Mouse (Mus musculus) hindbrain, embryonic 16.5 days (tissue): ENCODE results near the gene Kif3b. TPM values are rescaled to one million over a fixed set of nuclear protein-coding genes. Genes with fewer than 3 reads are reported as not detected.

Source experiments
- ATAC-seq: fragments of 200-750 bp; cut with Nextera tagmentation; 2 replicates; pipeline ENCODE4 v1.8.0; 2017; ENCODE audit warnings: moderate TSS enrichment, moderate library complexity
- H3K27ac ChIP-seq: fragments of 300-500 bp; sonication (generic); 2 replicates; pipeline ENCODE4 v1.5.1; 2014; ENCODE audit warnings: low read depth, mild to moderate bottlenecking, control low read depth, low read length, moderate library complexity
- H3K27me3 ChIP-seq: fragments of 300-500 bp; sonication (generic); replicated peaks from 2 replicates; pipeline ENCODE4 v1.6.1; 2014; ENCODE audit warnings: low read length; ENCODE audit not compliant: control insufficient read depth, insufficient read depth
- H3K36me3 ChIP-seq: fragments of 300-500 bp; sonication (generic); 2 replicates; pipeline ENCODE4 v1.6.1; 2014; ENCODE audit warnings: mild to moderate bottlenecking, low read length, moderate library complexity, mixed read lengths; ENCODE audit not compliant: control insufficient read depth, insufficient read depth
- H3K4me1 ChIP-seq: fragments of 300-500 bp; sonication (generic); 2 replicates; pipeline ENCODE4 v1.6.1; 2014; ENCODE audit warnings: low read depth, low read length; ENCODE audit not compliant: control insufficient read depth, insufficient read depth
- H3K4me2 ChIP-seq: fragments of 300-500 bp; sonication (generic); 2 replicates; pipeline ENCODE4 v1.6.1; 2014; ENCODE audit warnings: mild to moderate bottlenecking, low read length, control low read depth, moderate library complexity
- H3K4me3 ChIP-seq: fragments of 300-500 bp; sonication (generic); 2 replicates; pipeline ENCODE4 v1.5.1; 2014; ENCODE audit warnings: mild to moderate bottlenecking, low read length, control low read depth, moderate library complexity
- H3K9ac ChIP-seq: fragments of 300-500 bp; sonication (generic); 2 replicates; pipeline ENCODE4 v1.6.1; 2014; ENCODE audit warnings: low read depth, mild to moderate bottlenecking, control low read depth, low read length, moderate library complexity
- H3K9me3 ChIP-seq: fragments of 300-500 bp; sonication (generic); 2 replicates; pipeline ENCODE4 v1.6.1; 2014; ENCODE audit warnings: mild to moderate bottlenecking, low read length, moderate library complexity; ENCODE audit not compliant: control insufficient read depth
- WGBS: fragments of 180-500 bp; shearing (Covaris S2); extraction: QIAGEN DNeasy Blood & Tissue Kit; methylation state at CpG from one replicate; pipeline ENCODE4 v1.1.7; 2014; 5-methylcytosine and 5-hydroxymethylcytosine counted together
- polyA plus RNA-seq: library from polyadenylated mRNA; unstranded; fragments of >200 nt; fragmentation: Nextera tagmentation; extraction: Ambion mirVana; gene quantifications from 2 replicates; pipeline ENCODE4 v1.2.1, GENCODE M21; 2015

Gene Kif3b
- polyA plus RNA-seq, 1 experiment from 2014 or later = 23.9 TPM

DNA sequence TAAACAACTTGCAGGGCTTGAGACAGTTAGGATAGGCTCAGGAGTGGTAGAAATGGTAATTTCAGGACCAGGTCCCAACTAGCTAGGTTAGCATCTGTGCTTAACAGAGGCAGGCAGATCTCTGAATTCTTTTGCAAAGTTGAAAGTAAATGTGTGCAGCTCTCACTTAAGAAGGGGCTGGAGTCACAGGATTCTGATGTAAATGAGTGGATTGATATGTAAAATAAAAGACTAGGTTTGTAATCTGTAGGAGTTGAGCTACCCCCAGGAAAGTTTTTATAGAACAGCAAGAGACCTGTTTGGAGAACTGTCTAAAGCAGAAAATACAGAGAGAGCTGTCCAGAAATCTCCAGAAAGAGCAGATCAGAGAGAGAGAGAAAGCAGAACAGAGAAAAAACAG lies 79.7 kb downstream of the Kif3b start:
- Histone ChIP-seq H3K9ac (no peak overlapping the region), H3K27ac (no peak overlapping the region), H3K4me2 (no peak overlapping the region), H3K36me3 (peaks cover 20% of the 10 kb centered on the region), H3K4me1 (0 out of 2 replicates have a peak, but pooled peaks cover 2% of the 10 kb centered on the region), H3K27me3 (no peaks in the 10 kb centered on the region), H3K9me3 (no peaks in the 10 kb centered on the region), H3K4me3 (no peak overlapping the region)
- no peak for ATAC-seq

DNA sequence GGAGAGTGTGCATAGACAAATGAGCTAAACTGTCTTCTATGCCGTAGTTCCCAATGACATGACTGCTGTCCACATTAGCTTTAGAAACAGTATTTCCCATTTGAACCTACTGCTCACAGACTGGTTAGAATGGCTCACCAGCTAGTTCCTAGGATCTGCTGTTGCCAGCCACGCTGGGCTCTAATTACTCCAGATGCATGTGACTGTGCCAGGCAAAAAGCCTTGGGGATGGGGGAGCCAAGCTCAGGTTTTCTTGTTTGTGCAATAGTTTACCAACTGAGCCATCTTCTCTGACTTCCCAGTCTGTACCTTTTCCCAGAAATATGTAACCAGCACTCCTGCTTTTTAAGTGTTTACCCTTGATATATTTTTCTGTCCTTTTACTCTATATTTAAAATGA lies 84.2 kb downstream of the Kif3b start:
- Histone ChIP-seq H3K4me2 (no peak overlapping the region), H3K4me1 (0 out of 2 replicates have a peak, but pooled peaks cover 2% of the 10 kb centered on the region), H3K9ac (no peak overlapping the region), H3K27ac (no peak overlapping the region), H3K9me3 (no peaks in the 10 kb centered on the region), H3K27me3 (no peaks in the 10 kb centered on the region), H3K4me3 (no peak overlapping the region), H3K36me3 (no peaks in the 10 kb centered on the region)
- no peak for ATAC-seq
- 62% methylated on average over 2 of the region's 2 CpGs for WGBS

DNA sequence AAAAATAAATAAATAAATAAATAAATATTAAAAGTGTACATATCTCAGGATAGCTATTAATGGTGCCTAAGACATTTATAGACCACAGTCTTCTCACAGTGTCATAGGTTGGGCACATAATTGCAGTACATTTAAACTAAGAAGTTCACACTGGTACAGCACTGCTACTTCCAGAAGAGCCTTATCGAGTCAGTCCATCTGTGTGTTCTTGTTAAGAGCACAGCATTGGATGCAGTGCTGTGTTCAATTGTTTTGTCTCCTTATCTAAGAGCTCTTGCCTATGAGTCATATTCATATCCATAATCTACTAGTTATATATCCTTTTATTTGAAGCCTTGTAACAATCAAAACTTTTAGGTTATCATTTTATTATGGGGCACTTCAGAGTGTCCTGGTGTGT lies 89.3 kb downstream of the Kif3b start:
- no peaks in the 10 kb centered on the region for H3K36me3 ChIP-seq
- 82% methylated on average over 1 of the region's 1 CpGs for WGBS
- no peaks in the 10 kb centered on the region for H3K27me3 ChIP-seq
- H3K4me3 ChIP-seq = no peak overlapping the region
- H3K27ac ChIP-seq = no peak overlapping the region
- no peak overlapping the region for H3K9ac ChIP-seq
- ATAC-seq = no peak
- no peaks in the 10 kb centered on the region for H3K4me1 ChIP-seq
- no peaks in the 10 kb centered on the region for H3K9me3 ChIP-seq
- no peak overlapping the region for H3K4me2 ChIP-seq

Other genes starting within 250 kb of the Kif3b start
- gene Ccm2l, start 225.5 kb upstream of the Kif3b start, polyA plus RNA-seq = 0.58 and 1.4 TPM in 2 replicates
- 4.3 and 5.3 TPM in 2 replicates for gene Hck, start 182.9 kb upstream of the Kif3b start, polyA plus RNA-seq
- gene Tm9sf4, start 130.1 kb upstream of the Kif3b start, polyA plus RNA-seq = 79.8 and 86.7 TPM in 2 replicates
- gene Tspyl3, start 66.0 kb upstream of the Kif3b start, polyA plus RNA-seq = 51.8 and 53.8 TPM in 2 replicates
- 4.2 and 5.9 TPM in 2 replicates for gene Plagl2, start 50.0 kb upstream of the Kif3b start, polyA plus RNA-seq
- gene Pofut1, start 49.9 kb upstream of the Kif3b start, polyA plus RNA-seq = 4.4 and 4.7 TPM in 2 replicates
- 7.8 and 9.0 TPM in 2 replicates for gene Asxl1, start 54.4 kb downstream of the Kif3b start, polyA plus RNA-seq
- not detected in 2 replicates for gene 4930404H24Rik, start 201.4 kb downstream of the Kif3b start, polyA plus RNA-seq
- gene Nol4l, start 238.6 kb downstream of the Kif3b start, polyA plus RNA-seq = 33.7 and 40.7 TPM in 2 replicates